23 mouse cellular contexts compared by ENCODE assay signal in genomic region chr8:112492286-112492685, GRCm38 (mm10).
DNase-seq lines count a peak whose midpoint lies in the region; ATAC-seq lines count a peak whose summit lies in the region.
"Had no signal": no experiment of that assay in that cellular context is flagged by ENCODE, and none has a peak within 500 bp of the region (broad histone marks: within the 10 kb centered on the region; RNA-seq: fewer than 3 reads in every experiment).

No protein-coding gene starts in this region.

- H3K9ac ChIP-seq in heart, embryonic 12.5 days: no peak overlapping the region
- H3K9ac ChIP-seq: embryonic facial prominence, embryonic 12.5 days; hindbrain, embryonic 15.5 days; kidney, embryonic 15.5 days had no signal

- no peak overlapping the region for H3K27ac ChIP-seq in heart, embryonic 12.5 days (ENCODE audit: poor library complexity, severe bottlenecking)
- H3K27ac ChIP-seq: embryonic facial prominence, embryonic 12.5 days; heart, adult 2 months; hindbrain, embryonic 10.5 days; hindbrain, embryonic 15.5 days; kidney, embryonic 15.5 days had no signal

- H3K4me2 ChIP-seq in heart, embryonic 12.5 days: no peak overlapping the region
- H3K4me2 ChIP-seq: embryonic facial prominence, embryonic 12.5 days; heart, embryonic 11.5 days; hindbrain, embryonic 15.5 days; kidney, embryonic 15.5 days had no signal

- ATAC-seq in heart, embryonic 12.5 days (ENCODE audit: insufficient number of reproducible peaks, low FRiP score): no peak
- ATAC-seq in activated CD4-positive, CD25-positive, alpha-beta regulatory T cell, adult 4 months: no peak
- ATAC-seq: forebrain, embryonic 16.5 days; intestine, embryonic 16.5 days; Patski had no signal

- H3K4me1 ChIP-seq in heart, embryonic 12.5 days (replicated peaks): no peaks in the 10 kb centered on the region
- H3K4me1 ChIP-seq: embryonic facial prominence, embryonic 12.5 days; hindbrain, embryonic 10.5 days; hindbrain, embryonic 15.5 days; kidney, embryonic 15.5 days had no signal

- H3K27me3 ChIP-seq in heart, embryonic 12.5 days (replicated peaks): no peaks in the 10 kb centered on the region
- H3K27me3 ChIP-seq: CH12.LX; embryonic facial prominence, embryonic 12.5 days; hindbrain, embryonic 15.5 days; kidney, embryonic 15.5 days; Patski had no signal

- WGBS in heart, embryonic 12.5 days: 75% methylated on average over 6 of the region's 6 CpGs

- H3K9me3 ChIP-seq in heart, embryonic 12.5 days (replicated peaks): no peaks in the 10 kb centered on the region
- H3K9me3 ChIP-seq: embryonic facial prominence, embryonic 12.5 days; hindbrain, embryonic 10.5 days; hindbrain, embryonic 15.5 days; kidney, embryonic 15.5 days had no signal

- peak; percentile 14 for DNase-seq in heart, adult 11 months
- peak; percentile 64 to 67 for DNase-seq in cerebellum, adult 18-20 months
- DNase-seq in cerebellum, adult 9-11 months: peak; percentile 65
- peak; percentile 64 to 69 for DNase-seq in cerebellum, postnatal 36 days
- DNase-seq in testis, postnatal 10 days (ENCODE audit: low spot score): no peak
- no peak for DNase-seq in lung, adult 18-20 months
- DNase-seq: adrenal gland, adult 2 months; adrenal gland, postnatal 25 days; embryo, embryonic 11 days; gastrocnemius, postnatal 36 days; heart, adult 2 months; kidney, adult 2 months had no signal

- H3K4me3 ChIP-seq in heart, embryonic 12.5 days: no peak overlapping the region
- H3K4me3 ChIP-seq: embryonic facial prominence, embryonic 12.5 days; heart, adult 2 months; hindbrain, embryonic 10.5 days; hindbrain, embryonic 15.5 days; kidney, embryonic 15.5 days had no signal

- no peaks in the 10 kb centered on the region for H3K36me3 ChIP-seq in heart, embryonic 12.5 days
- H3K36me3 ChIP-seq: embryonic facial prominence, embryonic 12.5 days; hindbrain, embryonic 10.5 days; hindbrain, embryonic 15.5 days; kidney, embryonic 15.5 days had no signal

Comparison
In these comparisons a context has a peak if more than half of its experiments do, and no peak if none do; other contexts are left out.
1. DNase-seq: peak in heart, adult 11 months (single experiment), cerebellum, adult 18-20 months (2 of 2), cerebellum, adult 9-11 months (single experiment) and cerebellum, postnatal 36 days (2 of 2); none in testis, postnatal 10 days (single experiment) and lung, adult 18-20 months (0 of 2).